Mouse (Mus musculus) midbrain, embryonic 14.5 days (tissue): ENCODE data around the gene Sco1. TPM values are rescaled to one million over a fixed set of nuclear protein-coding genes. Genes with fewer than 3 reads are reported as not detected.
A peak's percentile ranks its signal among the peaks of the same experiment; 100 is the strongest.

Experiments used
- ATAC-seq: fragments of 200-750 bp; cut with Nextera tagmentation; 2 replicates; pipeline ENCODE4 v1.8.0; 2017; ENCODE audit warnings: moderate number of reproducible peaks, moderate library complexity; ENCODE audit not compliant: low FRiP score, low TSS enrichment
- DNase-seq: peaks from one replicate; pipeline ENCODE4 v3.0.0-alpha.2; 2015
- H3K27ac ChIP-seq: fragments of 300-500 bp; sonication (generic); replicated peaks from 2 replicates; pipeline ENCODE4 v1.5.1; 2014; ENCODE audit warnings: mild to moderate bottlenecking, low read depth, low read length, moderate library complexity
- H3K27me3 ChIP-seq: fragments of 300-500 bp; sonication (generic); 2 replicates; pipeline ENCODE4 v1.6.1; 2014; ENCODE audit warnings: low read length, control low read depth, mixed read lengths; ENCODE audit not compliant: control insufficient read depth, insufficient read depth
- H3K36me3 ChIP-seq: fragments of 300-500 bp; sonication (generic); 2 replicates; pipeline ENCODE4 v1.6.1; 2014; ENCODE audit warnings: low read length, control low read depth; ENCODE audit not compliant: control insufficient read depth, insufficient read depth
- H3K4me1 ChIP-seq: fragments of 300-500 bp; sonication (generic); 2 replicates; pipeline ENCODE4 v1.6.1; 2014; ENCODE audit warnings: mild to moderate bottlenecking, antibody characterized with exemption, low read length, control low read depth; ENCODE audit not compliant: control insufficient read depth, insufficient read depth
- H3K4me2 ChIP-seq: fragments of 300-500 bp; sonication (generic); 2 replicates; pipeline ENCODE4 v1.6.1; 2014; ENCODE audit warnings: mild to moderate bottlenecking, low read length, moderate library complexity
- H3K4me3 ChIP-seq: fragments of 300-500 bp; sonication (generic); replicated peaks from 2 replicates; pipeline ENCODE4 v1.5.1; 2014; ENCODE audit warnings: low read depth, low read length
- H3K9ac ChIP-seq: fragments of 300-500 bp; sonication (generic); replicated peaks from 2 replicates; pipeline ENCODE4 v1.6.1; 2014; ENCODE audit warnings: mild to moderate bottlenecking, low read length, moderate library complexity
- H3K9me3 ChIP-seq: fragments of 300-500 bp; sonication (generic); 2 replicates; pipeline ENCODE4 v1.6.1; 2016; ENCODE audit warnings: low read length, control low read depth, mixed read lengths; ENCODE audit not compliant: control insufficient read depth
- WGBS: fragments of 180-500 bp; shearing (Covaris S2); extraction: QIAGEN DNeasy Blood & Tissue Kit; methylation state at CpG from one replicate; pipeline ENCODE4 v1.1.7; 2014; 5-methylcytosine and 5-hydroxymethylcytosine counted together
- microRNA-seq: library from miRNA; unstranded; fragments of <30 nt; microRNA quantifications from one replicate; pipeline ENCODE4, GENCODE M21; 2016
- polyA plus RNA-seq: library from polyadenylated mRNA; unstranded; fragments of >200 nt; fragmentation: Nextera tagmentation; extraction: Ambion mirVana; gene quantifications from 2 replicates; pipeline ENCODE4 v1.2.1, GENCODE M21; 2014

Sco1 gene
- polyA plus RNA-seq, 1 experiment from 2014 or later: 13.1 TPM

DNA sequence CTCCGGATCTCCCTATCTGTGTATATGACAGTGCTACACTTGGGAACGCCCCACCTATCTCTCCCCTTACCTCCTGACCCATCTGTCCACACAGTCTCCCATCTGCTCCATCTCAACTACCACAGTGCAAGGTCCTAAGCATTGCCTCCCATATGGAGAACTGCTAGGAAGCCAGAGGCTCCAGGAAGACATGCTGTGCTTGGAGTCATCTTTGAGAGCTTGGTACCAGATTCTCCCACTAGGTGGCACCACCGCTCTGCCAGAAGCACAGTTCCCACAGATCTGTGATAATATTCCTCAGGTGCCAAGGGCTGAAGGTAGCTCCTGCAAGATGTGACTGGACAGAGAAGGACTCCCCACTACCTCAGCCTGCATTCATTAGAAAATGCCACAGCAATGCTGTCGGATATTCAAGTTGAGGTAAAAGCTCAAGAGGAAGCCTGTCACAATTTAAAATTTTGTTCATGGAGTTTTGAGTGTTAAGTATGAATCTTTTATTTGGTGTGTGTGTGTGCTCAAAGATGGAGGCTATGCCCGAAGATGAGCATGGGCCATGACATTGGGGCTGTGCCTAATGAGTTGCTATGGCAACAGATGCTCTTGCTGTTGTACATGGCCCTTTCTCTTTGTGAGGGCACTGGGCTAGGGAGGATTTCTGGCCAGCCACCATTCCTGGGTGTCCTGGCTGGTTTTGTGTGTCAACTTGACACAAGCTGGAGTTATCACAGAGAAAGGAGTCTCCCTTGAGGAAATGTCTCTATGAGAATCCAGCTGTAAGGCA is 57.9 kb downstream of the Sco1 start:
- ATAC-seq (peak; percentile 48; the same call in 1 of the 2 replicates), DNase-seq (peak; percentile 92)
- Histone ChIP-seq H3K4me3 (no peak overlapping the region), H3K27ac (no peak overlapping the region), H3K36me3 (no peaks in the 10 kb centered on the region), H3K27me3 (no peaks in the 10 kb centered on the region), H3K9ac (no peak overlapping the region), H3K9me3 (no peaks in the 10 kb centered on the region), H3K4me1 (no peaks in the 10 kb centered on the region), H3K4me2 (no peak overlapping the region)
- WGBS: 28% methylated on average over 5 of the region's 5 CpGs

DNA sequence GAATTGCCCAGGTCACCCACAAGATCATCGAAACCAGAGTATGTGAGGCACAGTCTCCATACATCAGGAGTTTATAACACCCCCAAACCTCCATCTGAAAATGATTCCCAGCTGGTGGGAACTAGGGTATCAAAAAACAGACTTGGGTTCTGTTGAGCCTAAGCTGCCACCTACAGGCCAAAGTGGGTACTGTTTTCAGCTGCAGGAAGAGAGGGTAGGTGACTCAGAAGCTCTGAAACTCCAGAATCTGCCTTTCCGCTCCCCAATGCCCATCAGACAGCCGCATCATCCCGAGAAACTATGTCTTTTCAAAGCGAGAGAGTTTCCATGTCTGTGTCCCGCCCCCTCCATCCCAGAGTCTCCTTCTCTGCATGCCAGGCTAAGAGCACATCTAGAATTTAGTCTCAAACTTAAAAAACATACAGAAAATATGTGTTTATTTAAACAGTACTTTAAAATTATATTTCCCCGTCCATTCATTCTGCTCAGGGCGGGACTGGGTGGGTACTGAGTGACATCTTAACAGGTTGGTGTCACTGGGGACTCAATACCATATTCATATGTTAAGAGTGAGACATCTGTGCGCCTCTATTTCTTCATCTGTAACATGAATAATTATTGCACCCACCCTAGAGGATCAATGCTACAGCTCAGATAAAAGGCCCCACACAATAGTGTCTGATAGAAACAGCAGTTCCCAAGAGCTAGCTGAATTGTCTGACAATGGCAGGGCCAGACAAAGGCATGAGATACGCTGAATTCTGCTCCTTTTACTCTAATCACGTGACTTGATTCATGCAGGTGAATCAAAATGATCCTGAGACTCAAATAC is 59.8 kb downstream of the Sco1 start:
- Histone ChIP-seq H3K36me3 (no peaks in the 10 kb centered on the region), H3K4me3 (no peak overlapping the region), H3K9ac (no peak overlapping the region), H3K27me3 (no peaks in the 10 kb centered on the region), H3K9me3 (no peaks in the 10 kb centered on the region), H3K27ac (no peak overlapping the region), H3K4me2 (no peak overlapping the region), H3K4me1 (no peaks in the 10 kb centered on the region)
- peak; percentile 84 for DNase-seq
- no peak; the same call in 1 of the 2 replicates for ATAC-seq
- WGBS: 32% methylated on average over 11 of the region's 11 CpGs

- Histone ChIP-seq H3K4me1 (no peaks in the 10 kb centered on the region), H3K4me3 (no peak overlapping the region), H3K36me3 (no peaks in the 10 kb centered on the region), H3K9me3 (no peaks in the 10 kb centered on the region), H3K27ac (no peak overlapping the region), H3K9ac (no peak overlapping the region), H3K27me3 (no peaks in the 10 kb centered on the region), H3K4me2 (no peak overlapping the region)
- DNase-seq: peak; percentile 90
- 43% methylated on average over 11 of the region's 11 CpGs for WGBS
- ATAC-seq: no peak; the same call in 1 of the 2 replicates
These were observed 60.4 kb downstream of the Sco1 start for GRCm38 (mm10) chr11:67112851-67113202.

DNA sequence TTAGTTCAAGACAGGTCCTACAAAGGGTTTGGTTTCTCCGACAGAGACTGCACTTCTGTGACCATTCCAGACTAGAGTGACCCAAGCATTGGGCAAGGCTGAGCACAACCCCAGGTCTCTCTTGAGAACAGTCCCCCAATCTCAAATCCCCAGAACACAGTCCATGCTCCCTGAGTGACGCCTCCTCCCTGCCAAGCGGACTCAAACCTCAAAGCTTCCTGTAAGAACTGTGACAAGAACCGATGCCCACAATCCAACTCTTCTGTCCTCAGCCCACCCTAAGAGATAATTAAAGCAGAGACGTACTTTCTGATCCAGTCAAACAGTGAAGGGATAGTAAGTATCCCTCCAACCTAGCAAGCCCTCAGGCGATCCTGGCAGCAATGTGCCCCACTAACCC is 60.9 kb downstream of the Sco1 start:
- ATAC-seq (no peak), DNase-seq (no peak)
- H3K4me3 ChIP-seq: no peak overlapping the region
- no peaks in the 10 kb centered on the region for H3K36me3 ChIP-seq
- 89% methylated on average over 6 of the region's 6 CpGs for WGBS
- no peaks in the 10 kb centered on the region for H3K9me3 ChIP-seq
- H3K9ac ChIP-seq: no peak overlapping the region
- H3K4me2 ChIP-seq: no peak overlapping the region
- no peaks in the 10 kb centered on the region for H3K27me3 ChIP-seq
- no peaks in the 10 kb centered on the region for H3K4me1 ChIP-seq
- H3K27ac ChIP-seq: no peak overlapping the region

- no peaks in the 10 kb centered on the region for H3K36me3 ChIP-seq
- H3K27me3 ChIP-seq: no peaks in the 10 kb centered on the region
- no peaks in the 10 kb centered on the region for H3K4me1 ChIP-seq
- H3K4me3 ChIP-seq: no peak overlapping the region
- H3K9ac ChIP-seq: no peak overlapping the region
- ATAC-seq (no peak), DNase-seq (no peak)
- WGBS: 90% methylated on average over 5 of the region's 5 CpGs
- no peak overlapping the region for H3K27ac ChIP-seq
- H3K9me3 ChIP-seq: no peaks in the 10 kb centered on the region
- H3K4me2 ChIP-seq: no peak overlapping the region
These were observed 61.8 kb downstream of the Sco1 start for GRCm38 (mm10) chr11:67114261-67114660.

GRCm38 (mm10) chr11:67114901-67115300 is 62.4 kb downstream of the Sco1 start:
- no peak for DNase-seq
- no peak overlapping the region for H3K4me3 ChIP-seq
- H3K4me2 ChIP-seq: no peak overlapping the region
- no peaks in the 10 kb centered on the region for H3K36me3 ChIP-seq
- H3K27me3 ChIP-seq: no peaks in the 10 kb centered on the region
- H3K27ac ChIP-seq: no peak overlapping the region
- 90% methylated on average over 12 of the region's 12 CpGs for WGBS
- no peak overlapping the region for H3K9ac ChIP-seq
- ATAC-seq: no peak
- no peaks in the 10 kb centered on the region for H3K9me3 ChIP-seq
- 0 out of 2 replicates have a peak, but pooled peaks cover 4% of the 10 kb centered on the region for H3K4me1 ChIP-seq

Small RNAs within 50 kb of the gene (microRNA-seq; reads per million reads assigned to microRNA genes)
- not detected for gene Mir6923

Other genes with a start within 250 kb of the Sco1 start
- 0.80 and 0.89 TPM in 2 replicates for gene Pirt, start 140.7 kb upstream of the Sco1 start, polyA plus RNA-seq
- not detected in 2 replicates for gene Tmem238l, start 96.0 kb upstream of the Sco1 start, polyA plus RNA-seq
- 0.30 and 0.50 TPM in 2 replicates for gene Tmem220, start 27.5 kb upstream of the Sco1 start, polyA plus RNA-seq
- 29.3 and 36.6 TPM in 2 replicates for gene Adprm, start 76 bp upstream of the Sco1 start, polyA plus RNA-seq
- 0.12 and 0.18 TPM in 2 replicates for gene Myh3, start 25.6 kb downstream of the Sco1 start, polyA plus RNA-seq
- gene Myh2, start 118.4 kb downstream of the Sco1 start, polyA plus RNA-seq: 0.04 and 0.16 TPM in 2 replicates
- gene Myh1, start 147.4 kb downstream of the Sco1 start, polyA plus RNA-seq: 0.08 and 0.14 TPM in 2 replicates
- 0.05 and 0.08 TPM in 2 replicates for gene Myh4, start 185.4 kb downstream of the Sco1 start, polyA plus RNA-seq
- 1.4 and 2.6 TPM in 2 replicates for gene Myh8, start 224.5 kb downstream of the Sco1 start, polyA plus RNA-seq